Mouse (Mus musculus) brain, embryonic 14.5 days (tissue): ENCODE measurements around the gene Lemd2. TPM values are rescaled to one million over a fixed set of nuclear protein-coding genes. Genes with fewer than 3 reads are reported as not detected.

Experiments used
- DNase-seq: peaks from one replicate; pipeline ENCODE4 v3.0.0-alpha.2; 2011; ENCODE audit warnings: low read depth
- CTCF ChIP-seq: fragments of 200-500 bp; IDR thresholded peaks from 2 replicates; pipeline ENCODE4 v1.5.1; 2012; ENCODE audit warnings: inconsistent platforms, mild to moderate bottlenecking, moderate library complexity, borderline replicate concordance; ENCODE audit not compliant: insufficient read depth, insufficient read length; ENCODE audit errors: extremely low read depth
- POLR2A ChIP-seq: fragments of 200-500 bp; IDR thresholded peaks from 2 replicates; pipeline ENCODE4 v1.6.1; 2012; ENCODE audit warnings: mild to moderate bottlenecking, inconsistent platforms, borderline replicate concordance; ENCODE audit not compliant: poor library complexity, insufficient read depth, insufficient read length, severe bottlenecking; ENCODE audit errors: extremely low read depth
- polyA plus RNA-seq: library from polyadenylated mRNA; depleted of rRNA; stranded (reverse); fragments of >200 nt; gene quantifications from 2 replicates; pipeline ENCODE4 v1.2.3, GENCODE M21; 2012

The Lemd2 gene
- polyA plus RNA-seq, 1 experiment = 117 TPM

- DNase-seq = no peak
- TF ChIP-seq POLR2A (no peak), CTCF (0 out of 2 replicates have a peak, but pooled peaks have one; percentile 5)
Observed at GRCm38 (mm10) chr17:27181666-27182065, 22.6 kb downstream of the Lemd2 start.

GRCm38 (mm10) chr17:27179681-27180280 is 24.5 kb downstream of the Lemd2 start:
- TF ChIP-seq POLR2A = no peak
- TF ChIP-seq CTCF = no peak

GRCm38 (mm10) chr17:27178427-27179177 is 25.7 kb downstream of the Lemd2 start:
- no peak for DNase-seq
- TF ChIP-seq CTCF (no peak), POLR2A (no peak)

More at GRCm38 (mm10) chr17:27179681-27180280, 24.5 kb downstream of the Lemd2 start:
- no peak for DNase-seq

- no peak for TF ChIP-seq POLR2A
- TF ChIP-seq CTCF = no peak
- DNase-seq = no peak
Observed at GRCm38 (mm10) chr17:27178019-27178418, 26.2 kb downstream of the Lemd2 start.

- TF ChIP-seq CTCF = no peak
- TF ChIP-seq POLR2A = no peak
- DNase-seq = no peak
Observed at GRCm38 (mm10) chr17:27176754-27177153, 27.5 kb downstream of the Lemd2 start.

GRCm38 (mm10) chr17:27176287-27176686 is 28.0 kb downstream of the Lemd2 start:
- DNase-seq = no peak
- TF ChIP-seq POLR2A = no peak
- TF ChIP-seq CTCF = no peak

GRCm38 (mm10) chr17:27175196-27175874 is 28.9 kb downstream of the Lemd2 start:
- DNase-seq = peak; percentile 80
- TF ChIP-seq CTCF (no peak), POLR2A (no peak)

- TF ChIP-seq POLR2A (no peak), CTCF (no peak)
Observed at GRCm38 (mm10) chr17:27173715-27174114, 30.6 kb downstream of the Lemd2 start.

GRCm38 (mm10) chr17:27172459-27172858 is 31.8 kb downstream of the Lemd2 start:
- DNase-seq = no peak
- TF ChIP-seq CTCF (no peak), POLR2A (no peak)

More at GRCm38 (mm10) chr17:27173715-27174114, 30.6 kb downstream of the Lemd2 start:
- DNase-seq = no peak

- no peak for DNase-seq
- TF ChIP-seq CTCF (no peak), POLR2A (no peak)
Observed at GRCm38 (mm10) chr17:27171121-27171520, 33.1 kb downstream of the Lemd2 start.

- DNase-seq = no peak
- TF ChIP-seq POLR2A = no peak
- TF ChIP-seq CTCF = no peak
Observed at GRCm38 (mm10) chr17:27169952-27170695, 34.1 kb downstream of the Lemd2 start.

GRCm38 (mm10) chr17:27168569-27168968 is 35.7 kb downstream of the Lemd2 start:
- no peak for DNase-seq
- TF ChIP-seq POLR2A (no peak), CTCF (no peak)
